8 mouse cellular contexts compared by ENCODE assay signal in the genomic region with DNA sequence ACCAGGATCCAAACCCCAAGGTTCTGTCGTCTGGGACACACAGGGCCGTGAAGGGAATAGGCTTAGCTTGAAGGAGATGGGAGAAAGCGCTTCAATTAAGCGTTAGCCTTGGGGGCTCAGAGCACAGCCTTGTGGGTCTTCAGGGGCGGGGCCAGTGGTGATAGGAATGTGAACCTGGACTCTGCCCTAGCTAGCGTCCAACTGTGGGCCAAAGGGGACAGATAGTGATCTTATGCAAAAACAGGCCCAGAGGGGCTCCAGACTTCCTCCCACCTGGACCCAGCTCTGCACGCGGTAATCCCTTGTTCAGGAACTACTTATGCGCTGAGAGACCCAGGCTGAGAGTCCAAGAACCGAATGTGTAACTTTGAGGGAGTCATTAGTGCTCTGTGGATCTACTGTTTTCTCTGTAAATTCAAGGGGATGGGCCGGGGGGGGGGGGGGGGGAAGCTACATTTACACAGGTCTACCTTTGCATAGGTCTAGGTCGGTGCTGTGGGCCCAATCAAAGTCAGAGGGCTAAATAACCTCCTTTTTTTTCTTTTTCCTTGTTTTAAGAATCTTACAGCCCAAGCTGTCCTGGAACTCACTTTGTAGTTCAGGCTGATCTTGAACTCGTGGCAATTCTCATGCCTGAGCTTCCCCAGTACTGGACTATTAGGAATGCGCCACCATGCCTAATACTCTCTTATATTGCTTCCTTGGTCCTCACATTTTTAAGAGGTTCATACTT. TPM values are rescaled to one million over a fixed set of nuclear protein-coding genes. Genes with fewer than 3 reads are reported as not detected.
DNase-seq lines count a peak whose midpoint lies in the region; ATAC-seq and TF ChIP-seq lines count a peak whose summit lies in the region.

No protein-coding gene starts in this region.

- H3K36me3 ChIP-seq in kidney, embryonic 15.5 days, result peaks cover 37% of the 10 kb centered on the region
- H3K36me3 ChIP-seq in intestine, embryonic 14.5 days (ENCODE audit: control insufficient read depth, insufficient read depth, low read length), result peaks cover 33% of the 10 kb centered on the region

- no peak; the same call in 1 of the 2 replicates for ATAC-seq in kidney, embryonic 15.5 days (replicated peaks; ENCODE audit: low FRiP score)
- ATAC-seq in intestine, embryonic 14.5 days (replicated peaks; ENCODE audit: low FRiP score, low TSS enrichment, low read depth), result 0 out of 2 replicates have a peak, but pooled peaks have one; percentile 10
- ATAC-seq in monocyte, adult 5-6 weeks (replicated peaks; ENCODE audit: insufficient number of reproducible peaks, low FRiP score, low TSS enrichment, poor library complexity, severe bottlenecking), result no peak

- peak overlapping the region; percentile 78 for H3K4me3 ChIP-seq in kidney, embryonic 15.5 days (replicated peaks)
- peak overlapping the region; percentile 58 for H3K4me3 ChIP-seq in cortical plate, adult 2 months (ENCODE audit: insufficient read depth, low read length)
- peak overlapping the region; percentile 56 for H3K4me3 ChIP-seq in intestine, embryonic 14.5 days (ENCODE audit: low read depth, low read length)

- no peak for TF ChIP-seq CTCF in cortical plate, adult 2 months (IDR thresholded peaks at IDR 0.05; ENCODE audit: extremely low read depth, insufficient read depth, low read length)

- H3K4me2 ChIP-seq in kidney, embryonic 15.5 days, result peak overlapping the region; percentile 88
- H3K4me2 ChIP-seq in intestine, embryonic 14.5 days (ENCODE audit: low read length), result peak overlapping the region; percentile 67

- H3K27me3 ChIP-seq in kidney, embryonic 15.5 days, result no peaks in the 10 kb centered on the region
- no peaks in the 10 kb centered on the region for H3K27me3 ChIP-seq in intestine, embryonic 14.5 days (replicated peaks; ENCODE audit: control insufficient read depth, insufficient read depth, low read length)

- peaks cover 24% of the 10 kb centered on the region for H3K4me1 ChIP-seq in kidney, embryonic 15.5 days
- H3K4me1 ChIP-seq in cortical plate, adult 2 months (ENCODE audit: control insufficient read depth, insufficient read depth, low read length), result no peaks in the 10 kb centered on the region; the same call in 1 of the 2 replicates
- H3K4me1 ChIP-seq in intestine, embryonic 14.5 days (replicated peaks; ENCODE audit: control insufficient read depth, insufficient read depth, low read length), result peaks cover 15% of the 10 kb centered on the region

- WGBS in kidney, embryonic 15.5 days, result 19% methylated on average over 14 of the region's 14 CpGs
- WGBS in intestine, embryonic 14.5 days, result 16% methylated on average over 14 of the region's 14 CpGs

- peak overlapping the region; percentile 84 for H3K9ac ChIP-seq in kidney, embryonic 15.5 days
- H3K9ac ChIP-seq in intestine, embryonic 14.5 days (ENCODE audit: low read length), result peak overlapping the region; percentile 76

- DNase-seq in kidney, adult 18-20 months, result no peak
- DNase-seq in intestine, embryonic 14.5 days (ENCODE audit: low spot score), result peak; percentile 59
- peak; percentile 42 for DNase-seq in neural tube, embryonic 10.5 days (ENCODE audit: extremely low spot score, low spot score)
- no peak for DNase-seq in left cerebral cortex, adult 8-10 months (ENCODE audit: low spot score in 2 of 2)
- no peak for DNase-seq in left cerebral cortex, postnatal 10 days (ENCODE audit: extremely low spot score in 1 of 2, low spot score in 2 of 2)

- intact Hi-C loops in left cerebral cortex, postnatal 10 days (cut with DNase I), result no loop called here

- peak overlapping the region; percentile 97 for H3K27ac ChIP-seq in kidney, embryonic 15.5 days
- H3K27ac ChIP-seq in cortical plate, adult 2 months (ENCODE audit: insufficient read depth, low read length), result no peak overlapping the region
- peak overlapping the region; percentile 92 for H3K27ac ChIP-seq in intestine, embryonic 14.5 days (ENCODE audit: low read depth)

- no peak for TF ChIP-seq POLR2A in cortical plate, adult 2 months (IDR thresholded peaks at IDR 0.05; ENCODE audit: extremely low read depth, insufficient read depth, low read length)

- H3K9me3 ChIP-seq in kidney, embryonic 15.5 days (replicated peaks), result no peaks in the 10 kb centered on the region
- no peaks in the 10 kb centered on the region for H3K9me3 ChIP-seq in intestine, embryonic 14.5 days (ENCODE audit: control insufficient read depth, low read length)

RNA-seq across cellular contexts. Expression of a gene that starts 0.8 kb away (rescaled TPM):
- polyA plus RNA-seq in kidney, embryonic 15.5 days (2015; fragmentation: Nextera tagmentation; extraction: Ambion mirVana), result 194 and 208 TPM in 2 replicates
- 19.2 and 20.4 TPM in 2 replicates for polyA plus RNA-seq in cortical plate, adult 2 months (2012; rRNA removed)
- polyA plus RNA-seq in intestine, embryonic 14.5 days (2014; fragmentation: Nextera tagmentation; extraction: Ambion mirVana), result 235 and 236 TPM in 2 replicates
- 3.6 to 6.4 TPM (median 5.8 TPM) in 3 replicates for total RNA-seq in monocyte, adult 5-6 weeks (2017)
- 10 to 100 TPM; 16.1 to 19.7 (median 18.6) TPM for total RNA-seq in left cerebral cortex, adult 8-10 months (2022)
- total RNA-seq in left cerebral cortex, postnatal 10 days (2021), result 10 to 100 TPM; 25.6 to 28.1 TPM

RNA-seq across cellular contexts. Expression of a gene that starts 16.1 kb away (rescaled TPM):
- 1,673 and 1,817 TPM in 2 replicates for polyA plus RNA-seq in kidney, embryonic 15.5 days (2015; fragmentation: Nextera tagmentation; extraction: Ambion mirVana)
- 217 and 235 TPM in 2 replicates for polyA plus RNA-seq in cortical plate, adult 2 months (2012; rRNA removed)
- polyA plus RNA-seq in intestine, embryonic 14.5 days (2014; fragmentation: Nextera tagmentation; extraction: Ambion mirVana), result 1,654 and 1,734 TPM in 2 replicates
- total RNA-seq in monocyte, adult 5-6 weeks (2017), result 1,370 to 2,118 TPM (median 2,068 TPM) in 3 replicates
- 100 to 1,000 TPM; 272 to 296 (median 284) TPM for total RNA-seq in left cerebral cortex, adult 8-10 months (2022)
- 100 to 1,000 TPM; 320 to 336 TPM for total RNA-seq in left cerebral cortex, postnatal 10 days (2021)

RNA-seq across cellular contexts. Expression of a gene that starts 18.4 kb away (rescaled TPM):
- polyA plus RNA-seq in kidney, embryonic 15.5 days (2015; fragmentation: Nextera tagmentation; extraction: Ambion mirVana), result 37.3 and 40.1 TPM in 2 replicates
- 31.1 and 33.4 TPM in 2 replicates for polyA plus RNA-seq in cortical plate, adult 2 months (2012; rRNA removed)
- polyA plus RNA-seq in intestine, embryonic 14.5 days (2014; fragmentation: Nextera tagmentation; extraction: Ambion mirVana), result 29.8 and 34.5 TPM in 2 replicates
- 8.3 to 18.3 TPM (median 11.6 TPM) in 3 replicates for total RNA-seq in monocyte, adult 5-6 weeks (2017)
- 10 to 100 TPM; 23.4 to 27.7 (median 25.0) TPM for total RNA-seq in left cerebral cortex, adult 8-10 months (2022)
- total RNA-seq in left cerebral cortex, postnatal 10 days (2021), result 10 to 100 TPM; 24.8 to 25.8 TPM

RNA-seq across cellular contexts. Expression of a gene that starts 37.2 kb away (rescaled TPM):
- polyA plus RNA-seq in kidney, embryonic 15.5 days (2015; fragmentation: Nextera tagmentation; extraction: Ambion mirVana), result 2.1 and 2.7 TPM in 2 replicates
- polyA plus RNA-seq in cortical plate, adult 2 months (2012; rRNA removed), result 8.0 and 8.2 TPM in 2 replicates
- polyA plus RNA-seq in intestine, embryonic 14.5 days (2014; fragmentation: Nextera tagmentation; extraction: Ambion mirVana), result 4.8 and 5.5 TPM in 2 replicates
- not detected in 3 replicates for total RNA-seq in monocyte, adult 5-6 weeks (2017)
- 10 to 100 TPM in 3 of 4 experiments, 1 to 10 TPM in 1; 9.4 to 13.4 (median 11.3) TPM for total RNA-seq in left cerebral cortex, adult 8-10 months (2022)
- total RNA-seq in left cerebral cortex, postnatal 10 days (2021), result 1 to 10 TPM; 4.7 to 4.8 TPM

Comparison
In these comparisons a context has a peak if more than half of its experiments do, and no peak if none do; other contexts are left out.
1. DNase-seq: peak in intestine, embryonic 14.5 days (single experiment) and neural tube, embryonic 10.5 days (single experiment); none in kidney, adult 18-20 months (single experiment), left cerebral cortex, adult 8-10 months (0 of 2) and left cerebral cortex, postnatal 10 days (0 of 2).
2. Peak in every context shown above with its lines, with median percentiles within 50 percentile points of each other: H3K4me3 ChIP-seq.